Mouse (Mus musculus) E14TG2a.4 (cell line): Measurements from ENCODE around the gene Adssl1.

Source experiments
- CTCF ChIP-seq: conservative IDR thresholded peaks from 2 replicates; pipeline ENCODE4 v1.5.1; 2014; ENCODE audit warnings: low read length
- NANOG ChIP-seq: IDR thresholded peaks from 2 replicates; pipeline ENCODE4 v1.6.1; 2014; ENCODE audit warnings: borderline replicate concordance, low read length, mixed read lengths

GRCm38 (mm10) chr12:112677943-112678554 is 58.2 kb downstream of the Adssl1 start:
- TF ChIP-seq CTCF, result no peak
- TF ChIP-seq NANOG, result no peak
